Mouse (Mus musculus) right cerebral cortex, postnatal 25 days (tissue): Measurements from ENCODE around the gene Atp6v0b.

Source experiments
- DNase-seq: peaks from one replicate; pipeline ENCODE4 v3.0.0; 2022

Gene Atp6v0b

GRCm38 (mm10) chr4:117887133-117887532, at the start of gene Atp6v0b:
Gene Atp6v0b, minus strand, starts transcription at chr4:117887333.
- peak; percentile 96 for DNase-seq

- no peak for DNase-seq
These were observed 46.9 kb upstream of the Atp6v0b start for GRCm38 (mm10) chr4:117934081-117934480.

GRCm38 (mm10) chr4:117933248-117933647, 46.1 kb upstream of the Atp6v0b start:
- DNase-seq, result no peak

GRCm38 (mm10) chr4:117929391-117929881, 42.3 kb upstream of the Atp6v0b start, which contains the start of gene Artn:
Gene Artn, minus strand, starts transcription at chr4:117929763.
- DNase-seq, result no peak

GRCm38 (mm10) chr4:117928699-117929241, 41.6 kb upstream of the Atp6v0b start:
- peak; percentile 54 for DNase-seq

GRCm38 (mm10) chr4:117928234-117928633, 41.1 kb upstream of the Atp6v0b start:
- no peak for DNase-seq

- peak; percentile 78 for DNase-seq
These were observed 39.7 kb upstream of the Atp6v0b start for GRCm38 (mm10) chr4:117926545-117927482.

GRCm38 (mm10) chr4:117924916-117925315, 37.8 kb upstream of the Atp6v0b start:
- DNase-seq, result no peak

GRCm38 (mm10) chr4:117923450-117923849, 36.3 kb upstream of the Atp6v0b start:
- DNase-seq, result no peak

- no peak for DNase-seq
These were observed 34.2 kb upstream of the Atp6v0b start for GRCm38 (mm10) chr4:117921358-117921757.

- no peak for DNase-seq
These were observed 31.6 kb upstream of the Atp6v0b start for GRCm38 (mm10) chr4:117918762-117919161.

- DNase-seq, result no peak
These were observed 31.1 kb upstream of the Atp6v0b start for GRCm38 (mm10) chr4:117918261-117918660.

- no peak for DNase-seq
These were observed 30.7 kb upstream of the Atp6v0b start for GRCm38 (mm10) chr4:117917847-117918246.

- DNase-seq, result no peak
These were observed 30.3 kb upstream of the Atp6v0b start for GRCm38 (mm10) chr4:117917402-117917801.

- DNase-seq, result no peak
These were observed 29.3 kb upstream of the Atp6v0b start for GRCm38 (mm10) chr4:117916386-117916785.

- DNase-seq, result no peak
These were observed 28.5 kb upstream of the Atp6v0b start for GRCm38 (mm10) chr4:117915489-117916105.

- DNase-seq, result peak; percentile 94
These were observed 27.7 kb upstream of the Atp6v0b start, which contains the start of gene Ipo13 for GRCm38 (mm10) chr4:117914591-117915442. Gene Ipo13, minus strand, starts transcription at chr4:117914999.

- no peak for DNase-seq
These were observed 26.9 kb upstream of the Atp6v0b start for GRCm38 (mm10) chr4:117914031-117914430.

- DNase-seq, result no peak
These were observed 26.3 kb upstream of the Atp6v0b start for GRCm38 (mm10) chr4:117913421-117913820.

- no peak for DNase-seq
These were observed 25.6 kb upstream of the Atp6v0b start for GRCm38 (mm10) chr4:117912685-117913273.

- DNase-seq, result no peak
These were observed 25.0 kb upstream of the Atp6v0b start for GRCm38 (mm10) chr4:117912131-117912561.
